Mouse (Mus musculus) testis, adult 2 months (tissue): ENCODE measurements around the gene Apoa4.

ENCODE experiments used
- CTCF ChIP-seq: fragments of 200-500 bp; IDR thresholded peaks from 2 replicates; pipeline ENCODE4 v1.5.1; 2012; ENCODE audit warnings: low read depth, mild to moderate bottlenecking, inconsistent platforms, low read length, moderate library complexity; ENCODE audit not compliant: control insufficient read depth, insufficient read depth, insufficient replicate concordance
- POLR2A ChIP-seq: fragments of 200-500 bp; IDR thresholded peaks from 2 replicates; pipeline ENCODE4 v1.6.1; 2012; ENCODE audit warnings: low read depth, mild to moderate bottlenecking, inconsistent platforms, low read length, moderate library complexity; ENCODE audit not compliant: control insufficient read depth

DNA sequence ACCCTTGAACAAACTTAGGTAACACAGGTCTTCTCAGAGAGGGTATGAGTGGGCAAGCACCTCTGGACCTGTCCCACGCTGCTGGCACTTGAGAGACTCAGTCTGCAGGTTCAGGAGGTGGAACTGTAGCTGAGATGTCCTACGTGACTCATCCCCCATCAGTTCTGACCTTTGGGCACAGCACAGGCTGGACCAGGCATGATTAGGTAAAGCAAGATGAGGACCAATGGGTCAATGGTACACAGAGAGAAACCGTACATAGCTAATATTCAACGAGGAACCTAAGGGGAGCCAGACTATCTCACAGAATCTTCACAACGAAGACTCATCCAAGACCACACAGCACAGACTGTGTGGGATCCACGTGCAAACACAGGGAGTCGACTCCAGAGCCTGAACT, 1.6 kb upstream of the Apoa4 start:
- TF ChIP-seq CTCF (no peak), POLR2A (no peak)
